Mouse (Mus musculus) erythroblast, embryonic 14.5 days (primary cell): ENCODE measurements around the gene Mamdc4. TPM values are rescaled to one million over a fixed set of nuclear protein-coding genes. Genes with fewer than 3 reads are reported as not detected.

Experiments used
- H3K27me3 ChIP-seq: 2 replicates; pipeline ENCODE4 v1.6.1; 2012; ENCODE audit warnings: inconsistent platforms; ENCODE audit not compliant: control insufficient read depth
- H3K36me3 ChIP-seq: 2 replicates; pipeline ENCODE4 v1.6.1; 2012; ENCODE audit warnings: mild to moderate bottlenecking, inconsistent platforms; ENCODE audit not compliant: control insufficient read depth
- H3K4me1 ChIP-seq: 2 replicates; pipeline ENCODE4 v1.6.1; 2012; ENCODE audit warnings: inconsistent platforms; ENCODE audit not compliant: control insufficient read depth
- H3K4me3 ChIP-seq: replicated peaks from 2 replicates; pipeline ENCODE3; 2012; ENCODE audit warnings: moderate library complexity, mild to moderate bottlenecking, inconsistent platforms
- H3K9me3 ChIP-seq: 2 replicates; pipeline ENCODE4 v1.6.1; 2012; ENCODE audit warnings: low read length, inconsistent platforms, mixed read lengths; ENCODE audit not compliant: control insufficient read depth
- GATA1 ChIP-seq: IDR thresholded peaks from 2 replicates; pipeline ENCODE4 v1.6.1; 2012; ENCODE audit warnings: low read length, inconsistent platforms, mixed read lengths
- TAL1 ChIP-seq: IDR thresholded peaks from 3 replicates; pipeline ENCODE4 v1.6.1; 2012; ENCODE audit warnings: low read length, inconsistent platforms, mixed read lengths
- polyA plus RNA-seq: library from polyadenylated mRNA; stranded (reverse); fragments of >175 nt; gene quantifications from 2 replicates; pipeline ENCODE4 v1.2.3, GENCODE M21; 2012

Gene Mamdc4
- polyA plus RNA-seq, 1 experiment: 0.09 TPM

- no peaks in the 10 kb centered on the region; the same call in 1 of the 2 replicates for H3K27me3 ChIP-seq
These were observed 23.5 kb downstream of the Mamdc4 start for GRCm38 (mm10) chr2:25551186-25551585.

GRCm38 (mm10) chr2:25549021-25549991, 25.3 kb downstream of the Mamdc4 start:
- Histone ChIP-seq H3K36me3 (peaks cover 11% of the 10 kb centered on the region), H3K9me3 (no peaks in the 10 kb centered on the region), H3K27me3 (no peaks in the 10 kb centered on the region; the same call in 1 of the 2 replicates), H3K4me3 (no peak overlapping the region), H3K4me1 (peaks cover 29% of the 10 kb centered on the region)
- no peak for TF ChIP-seq GATA1
- no peak for TF ChIP-seq TAL1

More at GRCm38 (mm10) chr2:25551186-25551585, 23.5 kb downstream of the Mamdc4 start:
- TF ChIP-seq TAL1: no peak
- TF ChIP-seq GATA1: no peak
- no peak overlapping the region for H3K4me3 ChIP-seq
- no peaks in the 10 kb centered on the region for H3K9me3 ChIP-seq
- H3K36me3 ChIP-seq: no peaks in the 10 kb centered on the region
- H3K4me1 ChIP-seq: peaks cover 13% of the 10 kb centered on the region

DNA sequence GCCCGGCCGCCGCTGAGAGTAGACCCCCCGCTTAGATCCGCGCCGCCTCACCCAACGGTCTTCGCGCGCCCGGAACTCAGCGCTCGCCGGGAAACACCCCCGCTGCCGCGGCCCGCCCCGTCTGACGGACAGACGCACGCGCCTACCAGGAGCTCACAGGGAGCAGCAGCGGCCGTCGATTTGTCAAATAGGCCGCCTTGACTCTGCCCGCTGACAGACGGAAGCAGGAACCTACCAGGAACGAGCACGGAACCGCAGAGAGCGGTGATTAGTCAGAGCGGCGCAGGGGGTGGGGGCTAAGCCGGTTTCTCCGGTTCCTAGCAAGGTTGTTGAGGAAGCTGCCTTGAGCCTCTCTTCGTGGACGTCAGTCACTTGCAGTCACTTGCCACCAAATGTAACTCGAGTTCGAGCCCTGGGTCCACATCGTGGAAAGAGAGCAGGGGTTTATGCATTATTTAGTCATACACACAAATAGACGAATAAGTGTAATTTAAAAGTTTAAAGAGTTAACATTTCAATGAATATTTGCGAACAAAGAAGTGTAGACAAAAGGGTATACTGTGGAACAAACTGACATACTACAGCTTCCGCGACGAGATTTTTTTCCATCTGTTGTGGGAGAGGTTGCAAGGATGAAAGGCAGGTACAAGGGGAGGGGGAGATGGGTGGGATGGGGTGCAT, 27.7 kb downstream of the Mamdc4 start, which contains the start of gene Traf2:
Gene Traf2, minus strand, starts transcription at position 130 of the 681 bp plus-strand sequence.
- Histone ChIP-seq H3K27me3 (no peaks in the 10 kb centered on the region; the same call in 1 of the 2 replicates), H3K9me3 (no peaks in the 10 kb centered on the region), H3K36me3 (peaks cover 20% of the 10 kb centered on the region), H3K4me1 (peaks cover 38% of the 10 kb centered on the region), H3K4me3 (peak within 1 kb of the TSS; percentile 81)
- TF ChIP-seq GATA1: no peak
- no peak for TF ChIP-seq TAL1

- TF ChIP-seq TAL1 (no peak), GATA1 (no peak)
- H3K27me3 ChIP-seq: no peaks in the 10 kb centered on the region; the same call in 1 of the 2 replicates
- H3K36me3 ChIP-seq: peaks cover 23% of the 10 kb centered on the region
- H3K4me3 ChIP-seq: peak overlapping the region; percentile 81
- H3K9me3 ChIP-seq: no peaks in the 10 kb centered on the region
- H3K4me1 ChIP-seq: peaks cover 41% of the 10 kb centered on the region
These were observed 28.4 kb downstream of the Mamdc4 start for GRCm38 (mm10) chr2:25545996-25546810.

- H3K9me3 ChIP-seq: no peaks in the 10 kb centered on the region
- no peaks in the 10 kb centered on the region for H3K27me3 ChIP-seq
- H3K4me1 ChIP-seq: peaks cover 37% of the 10 kb centered on the region
- peaks cover 62% of the 10 kb centered on the region for H3K36me3 ChIP-seq
- no peak overlapping the region for H3K4me3 ChIP-seq
- TF ChIP-seq TAL1: no peak
- TF ChIP-seq GATA1: no peak
These were observed 32.8 kb downstream of the Mamdc4 start for GRCm38 (mm10) chr2:25541644-25542367.

DNA sequence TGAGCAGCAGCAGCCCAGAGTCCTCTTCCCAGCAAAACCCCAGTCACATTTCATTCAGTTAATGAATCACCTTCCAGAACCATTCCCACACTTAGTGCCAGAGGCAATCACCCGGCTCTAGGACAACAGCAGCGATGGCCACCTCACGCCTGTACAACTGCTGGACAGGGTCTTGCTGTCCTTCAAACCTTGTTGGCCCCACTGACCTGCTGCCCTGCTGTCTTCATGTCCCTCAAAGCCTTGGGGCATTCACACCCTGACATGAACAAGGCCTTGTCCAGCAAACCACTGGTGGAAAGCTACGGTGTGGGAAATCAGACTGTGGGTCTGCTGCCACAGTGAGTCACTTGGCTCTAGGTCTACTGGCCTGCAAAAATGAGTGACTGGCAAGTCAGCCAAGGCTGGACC, 34.1 kb downstream of the Mamdc4 start:
- Histone ChIP-seq H3K4me1 (peaks cover 28% of the 10 kb centered on the region), H3K9me3 (no peaks in the 10 kb centered on the region), H3K4me3 (no peak overlapping the region), H3K36me3 (peaks cover 75% of the 10 kb centered on the region), H3K27me3 (no peaks in the 10 kb centered on the region)
- TF ChIP-seq GATA1 (no peak), TAL1 (no peak)

GRCm38 (mm10) chr2:25536531-25536930, 38.1 kb downstream of the Mamdc4 start:
- no peak overlapping the region for H3K4me3 ChIP-seq
- H3K36me3 ChIP-seq: peaks cover 90% of the 10 kb centered on the region
- TF ChIP-seq TAL1 (no peak), GATA1 (no peak)
- peaks cover 14% of the 10 kb centered on the region for H3K4me1 ChIP-seq
- no peaks in the 10 kb centered on the region for H3K9me3 ChIP-seq
- H3K27me3 ChIP-seq: no peaks in the 10 kb centered on the region

DNA sequence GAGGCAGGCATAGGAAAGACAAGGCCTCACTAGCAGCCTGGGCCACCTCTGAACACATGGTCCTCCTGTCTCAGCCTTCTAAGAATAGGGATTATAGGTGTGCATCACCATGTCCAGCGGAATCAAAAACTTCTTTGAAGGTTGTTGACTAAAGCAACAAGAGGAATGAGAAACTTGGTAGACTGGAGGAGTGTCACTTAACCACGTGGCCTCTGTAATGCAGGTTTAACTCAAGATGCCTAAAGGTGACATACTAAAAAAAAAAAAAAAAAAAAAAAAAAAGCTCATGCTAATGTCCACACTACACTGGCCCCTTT, 39.8 kb downstream of the Mamdc4 start:
- TF ChIP-seq GATA1: no peak
- peaks cover 97% of the 10 kb centered on the region for H3K36me3 ChIP-seq
- H3K27me3 ChIP-seq: no peaks in the 10 kb centered on the region
- H3K9me3 ChIP-seq: no peaks in the 10 kb centered on the region
- no peak overlapping the region for H3K4me3 ChIP-seq
- H3K4me1 ChIP-seq: peaks cover 13% of the 10 kb centered on the region
